Mouse (Mus musculus): Measurements from ENCODE around the gene Pla2g4b.
A peak's percentile ranks its signal among the peaks of the same experiment; 100 is the strongest.

Pla2g4b gene

DNA sequence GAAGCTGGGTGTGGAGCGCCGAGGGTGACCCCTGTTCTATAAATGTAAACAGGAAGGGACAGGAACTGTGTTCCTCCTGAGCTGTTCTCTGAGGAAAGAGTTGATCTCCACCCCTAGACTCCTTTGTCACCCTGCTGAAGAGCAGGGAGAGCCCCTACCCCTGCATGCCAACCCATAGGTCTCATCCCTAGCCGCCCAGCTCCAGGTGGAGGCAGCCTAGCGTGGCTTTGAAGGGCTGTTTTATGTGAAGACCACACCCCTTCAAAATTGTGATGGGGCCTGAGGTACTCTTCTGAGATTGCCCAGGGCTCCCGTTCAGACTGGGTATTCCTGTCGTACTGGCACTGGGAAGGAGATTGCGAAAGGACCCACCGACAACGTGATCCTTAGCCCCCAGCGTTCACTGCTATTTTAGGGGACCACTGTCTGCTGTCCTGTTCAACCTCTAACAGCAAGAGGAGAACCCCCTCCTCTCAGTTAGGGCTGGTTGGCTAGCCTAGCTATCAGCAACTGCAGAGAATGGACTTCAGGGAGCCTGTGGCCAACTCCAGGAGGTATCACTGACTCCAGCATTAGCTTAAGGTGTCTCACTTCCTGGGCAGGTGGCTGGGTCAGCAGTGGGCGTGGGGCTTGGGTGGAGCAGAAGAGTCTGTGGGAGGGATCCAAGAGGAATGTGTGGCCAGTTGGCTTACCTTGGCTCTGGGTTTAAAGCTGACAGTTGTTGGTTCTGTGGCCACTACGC, at the start of gene Pla2g4b:
Pla2g4b (plus strand) TSS at position 692 of the 742 bp plus-strand sequence.
- no peak for DNase-seq (ENCODE audit: low spot score)

GRCm38 (mm10) chr2:119985871-119986270, 47.3 kb upstream of the Pla2g4b start:
- no peak for DNase-seq (ENCODE audit: low spot score)

DNA sequence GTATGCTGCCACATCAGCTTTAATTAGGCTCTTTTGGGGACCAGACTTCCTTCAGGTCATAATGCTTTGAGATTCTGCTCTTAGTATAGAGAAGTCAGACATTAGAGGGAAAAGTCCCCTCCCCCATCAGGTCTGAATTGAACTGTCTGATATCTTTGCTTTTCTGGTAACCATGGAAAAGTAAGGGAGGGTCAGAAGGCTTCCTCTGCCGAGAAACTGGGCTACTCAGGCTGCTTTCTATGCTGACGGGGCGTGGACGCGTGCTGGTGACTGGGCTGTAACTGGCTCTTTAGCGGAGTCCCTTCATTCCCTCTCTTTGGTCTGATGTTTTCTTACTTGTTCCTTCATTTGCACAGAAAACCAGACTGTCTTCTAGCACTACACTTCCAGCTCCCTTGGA, 46.8 kb upstream of the Pla2g4b start:
- no peak for DNase-seq (ENCODE audit: low spot score)

- DNase-seq (ENCODE audit: low spot score): no peak
Measured at GRCm38 (mm10) chr2:119987441-119987840, 45.8 kb upstream of the Pla2g4b start.

DNA sequence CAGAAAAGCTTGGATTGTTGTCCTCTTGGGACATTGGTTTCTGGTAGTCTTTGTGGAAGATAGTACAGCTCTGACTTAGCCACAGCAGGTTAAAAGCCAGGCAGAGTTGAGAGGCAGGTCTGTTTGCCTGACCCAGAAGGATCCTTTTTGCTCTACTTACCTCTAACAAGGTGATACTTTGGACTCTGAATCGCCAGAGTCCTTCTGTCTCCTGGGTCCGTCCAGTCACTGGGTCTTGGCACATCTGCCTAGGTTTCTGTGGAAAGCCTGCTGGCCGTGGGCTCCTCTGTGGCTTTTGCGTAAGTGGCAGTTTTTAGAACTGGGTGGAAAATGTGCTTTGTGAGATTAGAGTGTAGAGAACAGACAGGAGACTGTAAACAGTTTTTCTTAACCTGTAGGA, 44.3 kb upstream of the Pla2g4b start:
- no peak for DNase-seq (ENCODE audit: low spot score)

GRCm38 (mm10) chr2:119990881-119991280, 42.3 kb upstream of the Pla2g4b start:
- DNase-seq (ENCODE audit: low spot score): no peak

DNA sequence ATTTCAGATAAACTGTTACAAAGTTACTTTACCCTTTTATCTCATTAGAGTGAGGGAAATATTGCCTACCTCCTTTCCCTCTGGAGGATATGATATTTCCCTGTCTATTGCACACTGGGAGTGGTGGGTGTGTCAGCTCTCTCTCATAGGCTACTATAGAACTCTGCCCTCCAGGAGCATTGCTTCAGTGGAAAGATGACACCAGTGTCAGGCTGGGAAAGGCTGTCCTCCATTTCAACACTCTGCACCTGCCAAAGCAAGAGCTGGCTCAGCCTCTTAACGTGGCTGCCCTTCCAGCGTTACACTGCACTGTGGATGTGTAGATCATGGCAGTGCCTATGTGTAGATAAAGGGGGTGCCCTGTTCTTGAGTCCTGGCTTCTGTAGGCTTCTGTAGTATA, 40.9 kb upstream of the Pla2g4b start:
- no peak for DNase-seq (ENCODE audit: low spot score)

GRCm38 (mm10) chr2:119993515-119993914, 39.7 kb upstream of the Pla2g4b start:
- DNase-seq (ENCODE audit: low spot score): no peak

- DNase-seq (ENCODE audit: low spot score): no peak
Measured at GRCm38 (mm10) chr2:119994839-119995238, 38.4 kb upstream of the Pla2g4b start.

DNA sequence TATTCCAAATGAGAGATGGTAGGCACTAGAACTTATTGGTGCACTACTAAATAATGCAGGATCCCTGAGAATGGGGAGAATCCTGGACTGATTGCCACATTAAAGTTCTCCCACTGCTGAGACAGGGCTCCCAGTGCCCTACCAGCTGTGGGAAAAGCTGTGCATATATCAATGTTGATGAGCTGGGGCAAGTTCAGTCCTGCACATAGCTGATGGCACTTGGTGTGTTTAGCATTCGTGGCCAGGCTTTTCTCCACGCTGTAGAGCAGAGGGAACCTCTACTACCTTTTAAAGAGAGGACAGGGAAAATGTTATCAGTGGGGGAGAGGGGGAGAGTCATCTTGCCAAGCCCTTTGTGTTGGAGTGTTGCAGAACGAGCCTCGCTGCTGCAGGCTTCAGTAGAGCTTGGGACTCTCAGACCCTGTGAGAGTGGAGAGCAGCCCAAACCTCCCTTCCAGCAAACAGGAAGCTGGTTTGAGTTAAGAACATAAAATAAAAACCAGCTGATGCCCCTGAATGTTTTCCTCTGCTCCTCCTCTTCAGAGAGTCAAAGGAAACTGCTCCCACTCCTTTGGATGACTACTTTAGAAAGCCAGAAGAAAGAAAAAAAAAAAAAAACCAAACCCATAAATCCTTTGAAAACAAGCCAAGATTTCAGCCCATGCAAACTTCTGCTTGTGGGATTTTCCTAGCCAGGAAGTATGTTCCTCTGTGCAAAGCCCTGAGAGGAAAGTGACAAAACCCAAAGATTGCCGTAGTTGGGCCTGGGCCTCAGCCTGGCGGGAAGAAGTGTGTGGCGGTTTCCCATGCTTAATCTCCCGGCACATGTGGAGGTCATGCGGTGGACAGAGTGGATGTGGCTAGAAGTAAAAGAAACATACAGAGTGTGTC, 37.6 kb upstream of the Pla2g4b start:
- DNase-seq (ENCODE audit: low spot score): no peak

DNA sequence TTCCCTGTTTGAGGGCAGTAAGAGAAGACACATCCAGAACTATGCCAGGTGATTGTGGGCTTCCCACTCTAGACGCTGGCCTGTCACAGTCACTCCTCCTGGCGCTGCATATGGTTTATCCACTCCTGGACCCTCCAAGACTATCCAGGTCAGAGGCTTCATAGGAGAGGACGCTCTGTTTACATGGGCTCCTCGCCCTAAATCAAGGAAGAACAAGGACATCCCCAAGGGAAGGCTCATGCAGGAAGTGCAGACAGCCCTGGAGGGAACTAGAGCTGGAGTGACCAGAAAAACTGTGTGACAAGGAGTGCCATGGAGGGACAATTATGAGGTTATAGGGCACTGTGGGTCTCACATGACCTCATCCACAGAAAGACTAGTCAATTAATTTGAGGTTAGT, 35.9 kb upstream of the Pla2g4b start:
- DNase-seq (ENCODE audit: low spot score): no peak

- DNase-seq (ENCODE audit: low spot score): no peak
Measured at GRCm38 (mm10) chr2:119999731-120000130, 33.5 kb upstream of the Pla2g4b start.

DNA sequence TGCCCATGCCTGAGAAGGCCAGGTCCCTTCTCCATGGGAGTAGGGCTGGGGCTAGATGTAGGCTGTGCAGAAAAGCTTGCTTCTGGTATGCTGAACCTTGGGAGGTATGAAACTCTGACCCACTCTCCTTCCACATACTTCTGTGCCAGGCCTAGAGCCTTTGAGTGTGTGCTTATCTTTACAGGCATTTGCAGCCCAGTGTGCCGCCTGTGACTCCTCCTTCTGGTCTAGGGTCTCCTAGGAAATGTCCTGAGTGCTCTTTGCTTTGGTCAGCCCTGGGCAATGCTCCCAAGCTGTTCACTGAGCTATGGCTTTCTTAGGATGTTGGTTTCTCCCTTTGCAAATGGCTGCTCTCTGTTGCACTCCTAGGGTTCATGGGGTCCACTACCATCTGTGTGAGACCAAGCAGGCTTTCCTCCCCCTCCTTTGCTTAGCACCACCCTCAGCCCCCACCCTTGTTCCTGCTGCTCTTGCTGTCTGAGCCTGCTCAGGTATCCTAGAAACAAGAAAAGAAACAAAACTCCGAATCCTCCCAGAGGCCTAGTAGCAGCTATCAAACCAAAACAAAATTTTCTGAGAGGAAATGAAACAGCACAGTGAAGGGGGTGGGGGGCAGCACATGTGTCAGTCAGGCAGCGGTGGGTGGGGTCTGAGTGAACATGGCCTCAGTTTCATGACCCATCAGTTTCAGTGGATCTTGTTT, 32.2 kb upstream of the Pla2g4b start:
- no peak for DNase-seq (ENCODE audit: low spot score)

- DNase-seq (ENCODE audit: low spot score): no peak
Measured at GRCm38 (mm10) chr2:120001956-120002355, 31.3 kb upstream of the Pla2g4b start.

DNA sequence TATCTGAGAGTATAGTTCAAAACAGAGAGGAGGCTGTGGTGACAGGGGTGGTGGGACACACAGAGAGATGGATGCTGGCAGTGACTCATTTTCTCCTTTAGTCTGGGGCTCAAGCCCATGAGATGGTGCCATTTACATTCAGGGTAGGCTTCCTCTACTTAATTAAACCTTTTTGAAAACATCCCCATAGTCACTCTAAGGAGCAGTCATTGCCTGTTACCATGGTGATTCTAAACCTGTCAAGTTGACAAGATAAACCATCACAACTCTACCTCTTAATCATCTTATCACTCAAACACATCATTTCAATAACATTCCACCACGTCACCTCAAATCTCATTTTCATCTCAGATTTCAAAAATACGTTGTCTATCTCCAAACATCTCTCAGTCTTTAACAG, 29.2 kb upstream of the Pla2g4b start:
- no peak for DNase-seq (ENCODE audit: low spot score)

GRCm38 (mm10) chr2:120006696-120007095, 26.5 kb upstream of the Pla2g4b start:
- DNase-seq (ENCODE audit: low spot score): no peak

DNA sequence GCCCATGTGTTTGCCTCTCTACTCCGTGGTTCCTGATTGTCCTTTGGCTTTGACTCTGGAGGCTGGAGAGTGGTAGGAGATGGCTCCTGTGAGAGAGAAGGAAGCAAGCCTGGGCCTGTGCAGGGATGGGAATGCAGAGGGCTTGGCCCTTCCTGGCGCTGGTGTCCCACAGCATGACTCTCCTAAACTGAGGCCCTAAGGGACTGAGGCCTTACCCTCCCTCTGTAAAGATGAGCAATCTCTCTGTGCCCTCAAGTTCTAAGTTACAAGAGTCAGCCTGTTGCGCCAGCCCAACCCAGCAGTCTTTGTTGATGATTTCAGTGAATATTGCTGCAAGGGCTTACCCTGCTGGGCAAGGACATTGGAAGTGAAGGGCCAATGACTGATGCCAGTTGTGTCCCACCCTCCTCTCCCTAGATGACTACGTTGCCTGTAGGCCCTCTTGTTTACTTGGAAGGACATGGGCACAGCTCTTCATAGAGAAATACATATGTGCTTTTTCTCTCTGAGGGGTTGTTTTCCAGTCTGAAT, 25.5 kb upstream of the Pla2g4b start:
- no peak for DNase-seq (ENCODE audit: low spot score)

GRCm38 (mm10) chr2:120008672-120009071, 24.5 kb upstream of the Pla2g4b start:
- DNase-seq (ENCODE audit: low spot score): no peak

GRCm38 (mm10) chr2:120011462-120012200, 21.6 kb upstream of the Pla2g4b start:
- peak; percentile 32 for DNase-seq (ENCODE audit: low spot score)

DNA sequence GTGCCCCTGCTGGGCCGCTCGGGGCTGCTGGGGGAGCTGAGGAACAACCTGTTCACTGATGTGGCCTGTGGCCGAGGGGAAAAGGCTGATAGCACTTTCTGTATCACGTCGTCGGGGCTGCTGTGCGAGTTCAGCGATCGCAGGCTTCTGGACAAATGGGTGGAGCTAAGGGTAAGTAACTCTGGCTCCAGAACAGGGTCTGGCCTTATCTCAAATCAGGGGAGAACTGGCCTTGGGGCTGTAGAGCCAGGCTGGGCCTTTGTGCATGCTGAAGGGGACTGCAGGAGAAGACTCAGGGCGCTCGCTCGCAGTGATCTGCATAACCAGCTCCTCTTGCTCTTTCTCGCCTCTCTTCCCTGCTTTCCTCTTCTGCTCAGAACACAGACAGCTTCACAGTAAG, 20.3 kb upstream of the Pla2g4b start:
- no peak for DNase-seq (ENCODE audit: low spot score)

- no peak for DNase-seq (ENCODE audit: low spot score)
Measured at GRCm38 (mm10) chr2:120013831-120014486, 19.3 kb upstream of the Pla2g4b start.

Measured in layer of hippocampus, adult 9-10 months (tissue).